Mouse (Mus musculus) layer of hippocampus, postnatal 10 days (tissue): ENCODE measurements around the gene Syt12. TPM values are rescaled to one million over a fixed set of nuclear protein-coding genes. Genes with fewer than 3 reads are reported as not detected.

Experiments used
- DNase-seq, 2 experiments: peaks; one replicate each; pipeline ENCODE4 v3.0.0; 2021; ENCODE audit warnings: low spot score in 2 of 2
- total RNA-seq, 2 experiments: library from RNA; stranded (reverse); gene quantifications; 2 replicates each; pipeline ENCODE4 v1.2.3; 2021

The Syt12 gene
- total RNA-seq, 2 experiments from 2014 or later = 21.4 to 21.5 TPM

GRCm38 (mm10) chr19:4449230-4449629, 28.0 kb downstream of the Syt12 start:
- no peak for DNase-seq

GRCm38 (mm10) chr19:4447445-4447844, 29.8 kb downstream of the Syt12 start:
- no peak for DNase-seq

DNA sequence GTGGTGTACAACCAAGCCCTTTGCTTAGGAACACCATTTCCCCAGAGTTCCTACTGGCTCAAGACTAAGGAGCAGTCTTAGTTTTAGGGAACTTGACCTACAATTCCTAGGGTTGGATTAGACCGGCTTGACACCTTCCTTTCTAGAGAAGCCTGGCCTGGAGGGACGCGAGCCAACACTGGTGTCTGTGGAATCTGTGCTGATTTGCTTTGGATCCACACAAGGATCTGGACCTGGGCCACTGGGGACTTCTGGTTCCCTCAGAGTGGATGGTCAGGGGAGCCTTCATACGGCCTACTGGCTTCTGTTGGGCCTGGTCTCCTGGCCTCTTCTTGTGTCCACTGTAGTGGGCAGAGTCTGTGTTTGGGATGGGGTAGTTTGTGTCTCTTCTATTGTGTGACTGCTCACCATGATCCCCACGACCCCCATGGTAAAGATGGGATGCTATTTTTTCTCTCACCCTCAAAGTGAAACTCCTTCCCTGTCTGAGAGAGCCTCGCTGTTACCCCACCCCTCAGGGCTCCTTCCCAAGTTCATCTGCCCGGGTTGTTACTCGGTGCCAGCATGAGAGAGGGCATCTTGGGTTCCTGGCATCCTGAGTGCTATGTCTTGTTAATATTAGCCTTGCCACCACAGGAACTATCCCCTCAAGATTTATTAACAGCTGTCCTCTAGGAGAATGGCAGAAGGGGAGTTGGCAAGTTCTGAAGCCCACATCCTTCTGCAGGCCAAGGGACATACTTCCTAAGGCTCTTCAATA, 30.4 kb downstream of the Syt12 start:
- DNase-seq = no peak

DNA sequence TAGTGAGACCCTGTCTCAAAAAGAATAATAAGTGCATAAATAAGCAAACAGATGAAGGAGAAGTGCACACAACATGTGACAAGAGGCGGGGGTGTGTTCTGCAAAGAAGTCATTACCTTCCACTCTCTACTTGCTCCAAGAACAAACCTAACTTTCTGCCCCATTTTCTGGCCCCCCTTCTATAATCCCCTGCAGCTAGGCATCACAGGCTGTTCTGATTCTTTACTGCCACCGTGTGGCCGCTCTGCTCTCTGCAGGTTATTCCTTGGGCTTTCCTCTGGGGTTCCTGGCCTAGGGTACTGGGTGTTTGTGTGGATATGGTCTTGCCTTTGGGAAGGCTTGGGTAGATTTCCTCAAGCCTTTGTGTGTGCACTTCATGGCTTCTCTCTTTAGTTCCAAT, 34.8 kb downstream of the Syt12 start:
- peak; percentile 85 to 88 for DNase-seq

GRCm38 (mm10) chr19:4441621-4442161, 35.6 kb downstream of the Syt12 start:
- no peak for DNase-seq

DNA sequence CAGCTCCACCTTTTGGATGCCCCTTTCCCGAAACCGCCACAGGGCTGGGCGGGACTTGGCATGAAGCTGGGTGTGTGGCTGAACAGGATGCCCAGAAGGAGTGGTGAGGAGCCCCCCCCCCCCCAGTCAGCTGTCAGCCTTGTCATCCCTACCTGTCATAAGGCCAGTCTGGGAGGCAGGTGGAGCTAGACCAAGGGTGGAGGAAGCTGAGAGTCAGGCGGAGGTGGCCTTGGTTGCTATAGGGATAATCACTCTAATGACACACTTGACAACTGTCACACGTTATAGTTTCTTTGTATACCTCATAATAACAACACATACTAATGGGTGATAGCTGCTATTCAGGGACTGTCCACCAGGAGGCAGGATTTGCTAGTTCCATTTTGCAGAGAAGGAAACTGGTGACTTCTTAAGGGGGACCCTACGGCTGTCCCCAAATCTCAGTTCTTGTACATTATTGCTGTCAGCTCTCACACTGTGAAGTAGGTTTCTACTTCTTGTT, 36.1 kb downstream of the Syt12 start:
- DNase-seq = peak; percentile 56 to 59

- no peak for DNase-seq
Observed at GRCm38 (mm10) chr19:4440222-4440621, 37.0 kb downstream of the Syt12 start.

- DNase-seq = peak in 1 of 2 experiments; percentile 32
Observed at GRCm38 (mm10) chr19:4439161-4439801, 38.0 kb downstream of the Syt12 start, which contains the start of gene Rhod. Rhod (minus strand) TSS chr19:4439432.

DNA sequence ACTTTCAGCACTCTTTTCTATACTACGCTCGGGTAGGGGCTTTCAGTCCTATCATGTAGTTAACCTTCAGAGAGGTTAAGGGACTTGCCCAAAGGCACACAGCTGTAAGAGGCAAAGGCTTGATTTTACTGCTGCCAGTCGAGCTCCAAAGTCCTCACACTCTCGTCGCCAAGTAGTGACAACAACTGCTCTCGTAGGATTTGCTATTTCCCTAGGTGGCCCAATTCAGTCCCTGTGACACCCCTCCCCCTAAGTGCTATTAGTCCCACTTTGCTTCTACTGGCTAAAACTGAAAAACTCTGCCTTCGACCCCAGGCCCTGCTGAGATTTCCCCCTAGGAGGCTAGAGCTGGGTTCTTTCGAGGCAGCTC, 38.5 kb downstream of the Syt12 start:
- DNase-seq = no peak

DNA sequence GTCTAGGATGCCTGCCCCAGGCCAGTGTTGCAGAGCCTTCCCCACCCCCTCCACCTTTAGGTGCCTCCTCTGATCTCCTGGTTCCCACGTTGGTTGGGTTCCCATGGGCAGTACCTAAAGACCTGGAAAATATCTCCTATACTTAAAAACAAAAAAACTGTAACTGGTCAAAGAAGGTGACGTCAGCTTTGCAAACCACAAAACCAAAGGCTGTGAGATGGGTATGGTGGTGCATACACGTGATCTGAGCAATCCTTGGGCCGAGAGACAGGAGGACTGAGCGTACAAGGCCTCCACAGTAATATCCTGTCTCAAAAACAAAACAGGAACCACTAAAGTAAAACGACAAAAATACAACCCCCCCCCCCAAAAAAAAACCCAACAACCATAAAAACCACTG, 39.4 kb downstream of the Syt12 start:
- DNase-seq = no peak

- no peak for DNase-seq
Observed at GRCm38 (mm10) chr19:4436254-4436653, 41.0 kb downstream of the Syt12 start.

GRCm38 (mm10) chr19:4434999-4435398, 42.2 kb downstream of the Syt12 start:
- DNase-seq = no peak

- no peak for DNase-seq
Observed at GRCm38 (mm10) chr19:4433756-4434155, 43.5 kb downstream of the Syt12 start.

DNA sequence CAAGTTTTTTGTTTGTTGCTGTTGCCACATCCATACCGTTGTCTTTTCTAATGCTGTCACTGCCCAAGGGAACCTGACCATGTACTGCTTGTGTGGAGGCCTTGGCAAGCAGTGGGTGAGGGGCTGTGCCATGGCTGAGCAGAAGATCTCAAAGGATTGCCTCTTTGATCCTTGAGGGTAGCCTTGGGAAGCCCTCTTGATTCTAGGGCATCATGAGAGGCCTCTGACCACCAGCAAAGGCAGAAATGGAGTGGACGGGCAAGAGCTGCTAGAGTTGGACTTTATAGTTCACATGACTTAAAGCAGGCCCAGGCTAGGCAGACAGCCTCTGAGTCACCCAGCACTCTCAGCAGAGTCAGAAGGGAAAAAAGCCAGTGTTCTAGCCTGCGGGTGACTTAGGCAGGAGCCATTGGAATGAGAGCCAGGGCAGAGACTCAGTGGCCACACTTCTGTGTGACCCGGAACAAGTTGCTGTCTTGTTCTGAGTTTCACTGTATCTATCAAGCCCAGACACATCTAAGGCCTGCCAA, 47.1 kb downstream of the Syt12 start:
- DNase-seq = no peak

DNA sequence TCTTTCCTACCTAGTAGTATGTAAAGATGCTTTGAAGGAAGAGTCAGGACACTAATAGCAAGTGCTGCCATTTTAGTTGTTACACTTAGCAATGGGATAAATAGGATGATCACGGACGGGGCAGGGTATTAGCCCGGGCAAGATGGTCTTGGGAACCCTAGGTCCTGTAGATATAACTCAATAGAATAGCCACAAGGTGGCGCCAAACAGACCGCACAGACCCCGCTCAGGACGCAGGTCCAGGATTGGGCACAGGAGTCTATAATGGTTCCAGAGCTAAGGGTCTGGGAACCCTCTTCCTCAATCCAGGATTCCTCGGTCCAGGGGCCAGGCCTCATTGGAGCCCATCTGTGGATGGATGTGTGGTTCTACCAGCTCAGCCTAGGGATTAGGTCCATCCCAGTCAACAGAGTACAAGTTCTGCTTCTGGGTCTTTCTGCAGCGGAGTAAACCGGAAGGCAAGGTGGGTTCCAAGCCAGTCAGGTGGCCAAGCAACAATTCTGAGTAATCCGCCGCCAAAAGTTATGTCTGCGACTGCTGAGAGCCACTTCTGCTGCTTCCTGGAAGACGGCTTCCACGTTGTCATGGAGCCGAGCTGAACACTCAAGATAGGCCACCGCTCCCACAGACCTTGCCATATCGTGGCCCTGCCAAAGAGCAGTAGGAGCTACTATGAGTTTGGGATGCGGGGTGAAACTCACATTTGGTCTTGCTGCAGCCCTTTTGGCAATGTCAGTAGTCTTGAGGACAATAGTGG, 51.5 kb downstream of the Syt12 start:
- DNase-seq = no peak

DNA sequence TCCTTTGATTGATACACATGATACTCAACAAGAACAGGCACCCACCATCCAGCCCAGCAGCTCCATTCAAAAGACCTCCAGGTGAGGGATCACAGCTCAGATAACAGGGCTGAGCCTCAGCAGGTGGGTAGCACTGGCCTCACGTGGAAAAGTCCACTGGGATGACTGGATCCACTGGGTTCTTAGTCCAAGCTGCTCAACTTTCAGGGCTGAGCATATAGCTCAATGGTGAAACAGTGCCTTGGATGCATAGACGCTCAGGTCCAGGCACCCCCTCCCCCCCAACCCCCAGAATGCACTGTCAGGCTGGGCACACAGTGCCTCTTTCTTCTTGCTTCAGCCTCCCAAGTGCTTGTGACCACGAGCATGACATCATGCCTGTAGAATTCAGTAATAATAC, 54.2 kb downstream of the Syt12 start:
- DNase-seq = no peak

DNA sequence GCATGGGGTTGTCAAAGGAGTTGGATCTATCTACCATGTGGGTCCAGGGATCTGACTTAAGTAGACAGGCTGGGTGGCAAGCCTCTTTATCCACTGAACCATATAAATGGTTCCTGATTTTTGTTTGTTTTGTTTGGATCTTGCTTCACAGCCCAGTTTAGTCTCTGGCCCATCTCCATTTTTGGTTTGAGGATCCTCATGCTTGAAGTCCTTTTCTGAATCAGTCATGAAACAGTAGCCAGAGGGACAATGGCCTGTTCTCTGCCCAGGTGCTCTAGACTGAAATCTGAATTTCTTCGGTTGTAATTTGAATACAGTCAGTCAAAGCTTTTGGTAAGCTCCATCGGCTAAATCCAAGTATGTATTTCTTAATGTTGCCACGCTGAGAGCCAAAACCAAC, 54.7 kb downstream of the Syt12 start:
- no peak for DNase-seq

DNA sequence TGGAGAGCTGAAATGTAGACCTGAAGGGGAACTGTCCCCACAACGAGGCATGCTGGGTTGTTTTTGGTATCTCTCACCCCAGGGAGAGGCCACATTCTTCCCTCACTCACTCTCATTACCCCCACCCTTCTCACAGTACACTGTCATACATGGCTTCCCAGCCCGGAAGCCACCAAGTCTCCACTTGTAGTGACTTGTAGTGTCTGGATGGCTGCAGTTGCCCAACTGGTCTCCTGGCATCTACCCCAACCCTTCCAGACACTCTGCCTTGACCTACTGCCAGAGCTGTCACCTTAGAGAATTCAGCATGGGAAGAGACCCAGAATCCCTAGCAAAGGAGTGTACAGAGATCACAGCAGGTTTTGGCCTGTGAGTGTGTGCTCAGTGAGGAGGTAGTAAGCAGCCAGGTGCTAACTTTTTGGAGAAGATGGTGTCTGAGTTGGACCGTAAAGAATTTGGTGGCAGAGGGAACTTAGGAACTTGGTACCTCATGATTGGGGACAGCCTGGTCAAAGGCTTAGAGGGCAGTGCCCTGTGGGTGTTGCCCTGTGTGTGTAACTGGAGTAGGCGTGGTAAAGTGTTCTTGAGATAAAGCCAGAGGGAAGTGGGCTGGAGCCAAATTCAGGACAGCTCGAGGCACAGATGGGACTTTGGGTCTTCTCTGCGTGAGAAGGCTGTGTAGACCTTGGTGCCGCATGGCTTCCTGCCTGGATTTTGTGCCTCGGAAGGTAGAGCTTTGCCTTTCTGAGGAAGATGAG, 56.9 kb downstream of the Syt12 start:
- no peak for DNase-seq

- DNase-seq = no peak
Observed at GRCm38 (mm10) chr19:4419711-4420110, 57.5 kb downstream of the Syt12 start.

DNA sequence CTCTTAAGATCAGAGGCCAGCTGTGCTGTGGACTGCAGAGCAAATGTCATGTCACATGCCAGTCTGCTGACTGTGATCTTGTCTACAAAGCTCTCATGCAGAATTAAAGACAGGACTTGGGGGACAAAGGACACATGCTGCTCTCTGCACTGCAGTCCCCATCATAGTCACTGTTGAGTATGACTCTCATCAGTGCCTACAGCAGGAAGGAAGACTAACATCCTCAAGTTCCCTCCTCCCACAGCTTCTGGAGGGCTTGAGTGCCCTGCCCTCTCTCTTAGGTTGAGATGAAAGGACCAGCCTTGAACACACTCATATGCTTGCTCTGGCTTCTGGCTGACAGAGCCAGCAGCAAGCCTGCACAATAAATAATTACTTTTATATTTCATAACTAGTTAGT, 59.5 kb downstream of the Syt12 start:
- no peak for DNase-seq

DNA sequence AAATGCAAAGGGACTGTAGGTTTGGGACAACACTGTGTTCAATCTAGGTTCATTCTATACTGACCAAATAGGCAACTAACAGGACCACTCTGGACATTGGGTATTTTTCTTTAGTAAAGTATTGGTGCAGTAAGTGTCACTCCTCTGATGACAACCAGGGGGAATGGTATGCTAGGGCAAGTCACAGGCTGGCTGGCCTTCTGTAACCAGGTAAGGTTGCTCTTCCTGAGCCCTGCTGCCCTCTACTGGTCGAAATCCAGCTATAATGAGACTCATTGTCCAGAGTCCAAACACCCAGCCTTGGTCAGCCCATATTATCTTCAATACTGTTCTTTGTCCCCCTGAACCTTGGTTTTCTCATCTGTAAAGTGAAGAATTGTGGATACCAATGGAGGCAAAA, 60.1 kb downstream of the Syt12 start:
- DNase-seq = peak; percentile 43 to 52
